Mouse (Mus musculus) spleen, postnatal 10 days (tissue): Measurements from ENCODE around the gene Tenm3.

Experiments
- DNase-seq, 2 experiments: peaks; one replicate each; pipeline ENCODE4 v3.0.0; 2021 to 2022; ENCODE audit warnings: low spot score in 2 of 2

Tenm3 gene

GRCm38 (mm10) chr8:48342321-48343066 lies 501.3 kb downstream of the Tenm3 start:
- DNase-seq = no peak

DNA sequence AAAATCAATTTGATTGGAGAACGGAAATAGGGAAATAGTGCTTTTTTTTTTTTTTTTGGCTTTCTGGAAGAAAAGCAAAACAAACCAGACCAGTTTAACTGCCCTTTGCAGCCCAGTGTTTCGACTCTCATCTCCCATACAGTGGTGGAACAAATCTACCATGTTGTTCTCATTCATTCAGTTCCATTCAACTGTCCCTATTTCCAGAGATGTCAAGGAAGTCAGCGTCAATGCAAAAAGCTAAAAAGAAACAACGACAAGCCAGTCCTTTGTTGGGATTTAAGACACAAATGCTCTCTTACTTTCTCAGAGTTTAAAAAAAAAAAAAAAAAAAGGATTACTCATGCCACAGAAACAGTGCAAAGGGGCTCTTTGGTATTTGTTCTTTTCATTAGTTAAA lies 502.1 kb downstream of the Tenm3 start:
- DNase-seq = no peak

GRCm38 (mm10) chr8:48341276-48341675 lies 502.5 kb downstream of the Tenm3 start:
- no peak for DNase-seq

GRCm38 (mm10) chr8:48322655-48323265 lies 521.0 kb downstream of the Tenm3 start:
- no peak for DNase-seq

- no peak for DNase-seq
These were observed 521.5 kb downstream of the Tenm3 start for GRCm38 (mm10) chr8:48322240-48322639.

- no peak for DNase-seq
These were observed 524.1 kb downstream of the Tenm3 start for GRCm38 (mm10) chr8:48319674-48320073.

GRCm38 (mm10) chr8:48317498-48317897 lies 526.3 kb downstream of the Tenm3 start:
- DNase-seq = no peak

- DNase-seq = no peak
These were observed 528.1 kb downstream of the Tenm3 start for GRCm38 (mm10) chr8:48315605-48316004.

DNA sequence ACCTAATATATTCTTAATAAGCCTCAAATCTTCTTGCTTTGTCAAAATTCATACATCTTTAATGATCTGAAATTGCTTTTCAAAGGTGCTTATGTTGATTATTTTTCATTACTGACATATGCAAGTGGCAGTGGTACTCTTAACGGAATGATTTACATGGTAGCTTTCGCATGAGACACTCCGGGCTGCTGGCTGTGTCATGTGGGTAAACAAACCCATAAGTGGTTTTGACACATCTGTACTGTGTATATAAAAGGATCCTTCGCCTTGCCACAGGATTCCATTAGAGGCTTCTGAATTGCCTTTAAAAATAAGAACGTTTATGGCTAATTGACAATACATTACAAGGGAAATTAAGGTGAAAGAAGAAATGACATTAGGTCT lies 529.8 kb downstream of the Tenm3 start:
- no peak for DNase-seq

DNA sequence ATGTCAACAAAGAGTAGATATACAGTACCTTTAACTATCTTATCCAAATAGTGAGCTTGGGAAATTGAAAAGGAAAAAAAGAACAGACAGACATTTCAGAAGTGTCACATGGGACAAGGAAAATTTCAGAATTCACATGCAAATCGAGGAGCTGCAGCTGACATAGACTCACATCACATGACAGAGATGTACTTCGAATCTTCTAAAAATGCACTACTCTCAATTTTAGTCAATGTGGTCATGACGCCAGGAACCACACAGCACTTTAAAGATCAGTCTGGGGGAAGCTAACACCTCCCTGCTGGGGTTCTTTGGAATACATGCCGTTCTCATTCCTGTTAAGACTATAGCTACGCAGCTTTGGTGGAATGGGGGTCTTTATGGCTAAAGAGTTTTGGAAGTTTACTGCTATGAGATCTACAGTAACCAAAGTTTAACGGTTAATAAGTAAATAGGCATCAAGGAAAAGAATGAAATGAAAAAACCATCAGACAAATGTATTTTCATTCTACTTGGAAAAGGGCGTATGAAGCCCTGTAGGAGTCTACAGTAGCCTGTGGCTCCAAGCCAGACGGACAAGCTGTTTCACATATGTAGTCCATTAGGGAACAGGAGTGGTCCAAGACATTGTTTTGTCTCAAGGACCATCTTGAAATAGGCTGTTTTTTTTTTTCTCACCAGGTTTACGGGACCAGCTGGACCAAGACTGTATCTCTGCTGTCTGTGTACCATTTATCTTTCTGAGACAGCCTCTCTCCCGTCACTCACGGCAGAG lies 530.4 kb downstream of the Tenm3 start:
- no peak for DNase-seq

DNA sequence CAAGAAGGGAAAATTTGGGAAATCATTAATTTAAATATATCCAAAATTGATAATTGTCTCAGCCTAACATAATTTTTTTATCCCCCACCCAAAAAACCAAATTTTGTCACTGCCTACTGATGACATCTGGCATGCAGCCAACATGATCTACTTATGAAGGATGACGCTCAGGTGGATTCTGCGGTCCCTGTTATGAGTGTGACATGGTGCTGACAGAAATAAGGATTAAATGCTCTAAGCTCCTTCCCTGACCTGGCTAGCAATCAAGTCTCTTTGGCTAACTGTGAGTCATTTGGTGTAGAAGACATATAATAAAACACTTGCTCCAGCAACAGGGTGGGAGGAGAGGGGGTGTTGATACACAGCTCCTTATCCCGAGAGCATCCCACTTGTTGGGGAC lies 532.0 kb downstream of the Tenm3 start:
- DNase-seq = no peak

- DNase-seq = no peak
These were observed 533.4 kb downstream of the Tenm3 start for GRCm38 (mm10) chr8:48310240-48310849.

GRCm38 (mm10) chr8:48309191-48309987 lies 534.4 kb downstream of the Tenm3 start:
- DNase-seq = no peak

- DNase-seq = no peak
These were observed 539.5 kb downstream of the Tenm3 start for GRCm38 (mm10) chr8:48304224-48304623.

DNA sequence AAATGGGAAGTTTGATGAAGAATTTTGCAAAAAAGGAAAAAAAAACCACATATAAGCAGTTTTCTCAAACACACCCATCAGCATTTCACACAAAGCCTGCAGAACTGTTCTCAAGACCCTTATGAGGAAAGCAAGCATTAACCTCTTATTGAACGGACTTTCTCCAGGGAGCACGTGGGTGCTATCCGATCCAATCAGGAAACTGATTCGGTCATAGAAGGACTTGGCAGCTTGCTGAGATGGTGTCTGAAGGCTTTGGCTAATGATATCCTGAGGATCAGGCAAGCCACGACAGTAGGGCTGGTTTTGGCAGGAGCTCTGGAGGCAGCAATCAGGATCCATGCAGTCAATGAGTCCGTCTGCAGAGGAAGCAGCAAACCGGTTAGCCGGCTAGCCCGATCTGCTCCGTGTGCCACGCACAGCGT lies 543.1 kb downstream of the Tenm3 start:
- DNase-seq = no peak

- no peak for DNase-seq
These were observed 543.7 kb downstream of the Tenm3 start for GRCm38 (mm10) chr8:48300061-48300460.

DNA sequence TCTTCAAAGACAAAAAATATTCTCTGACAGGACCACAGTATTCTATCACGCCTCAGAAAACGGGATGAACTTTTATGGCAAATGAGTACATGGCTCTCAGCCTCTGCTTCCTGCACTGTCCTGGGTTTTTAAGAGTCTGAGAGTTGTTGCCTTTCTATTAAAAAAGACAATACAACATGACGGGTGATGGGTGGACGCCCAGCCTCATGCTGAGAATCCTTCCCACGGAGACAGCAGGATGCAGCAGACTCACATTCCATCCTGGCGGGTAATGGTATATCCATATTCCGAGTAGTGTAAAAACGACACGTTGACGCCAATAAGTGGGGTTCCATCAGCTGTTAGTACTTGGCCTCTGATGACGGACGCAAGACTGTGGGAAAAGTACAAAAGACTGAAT lies 544.4 kb downstream of the Tenm3 start:
- DNase-seq = no peak

GRCm38 (mm10) chr8:48296371-48296770 lies 547.4 kb downstream of the Tenm3 start:
- no peak for DNase-seq

- no peak for DNase-seq
These were observed 548.2 kb downstream of the Tenm3 start for GRCm38 (mm10) chr8:48295558-48295957.

- DNase-seq = no peak
These were observed 550.0 kb downstream of the Tenm3 start for GRCm38 (mm10) chr8:48293797-48294196.

GRCm38 (mm10) chr8:48285432-48285831 lies 558.3 kb downstream of the Tenm3 start:
- no peak for DNase-seq

DNA sequence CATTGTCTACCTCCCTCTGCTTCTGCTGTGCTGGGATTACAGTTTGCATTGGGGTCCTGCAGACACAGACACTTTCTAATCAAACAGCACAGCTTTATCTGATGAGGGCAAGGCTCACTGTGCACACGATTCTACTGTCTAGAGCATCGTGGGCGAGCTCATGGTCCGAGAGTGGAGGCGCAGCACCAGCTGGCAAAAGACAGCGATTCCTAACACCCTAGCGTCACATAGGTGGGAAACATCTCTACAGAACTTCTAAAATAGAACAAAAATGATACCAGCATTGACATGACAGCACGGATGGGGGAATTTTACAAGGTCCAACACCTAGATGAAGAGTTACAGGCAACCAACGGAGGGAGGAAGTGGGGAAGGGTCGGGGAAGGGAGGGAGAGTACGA lies 561.9 kb downstream of the Tenm3 start:
- no peak for DNase-seq
